12 mouse cellular contexts compared by ENCODE assay signal in genomic region chr15:80358798-80359197, GRCm38 (mm10).
DNase-seq lines count a peak whose midpoint lies in the region; ATAC-seq and TF ChIP-seq lines count a peak whose summit lies in the region.
"Had no signal": no experiment of that assay in that cellular context is flagged by ENCODE, and none has a peak within 500 bp of the region (broad histone marks: within the 10 kb centered on the region; RNA-seq: fewer than 3 reads in every experiment).

No protein-coding gene starts in this region.

- no peak for TF ChIP-seq CTCF in cerebellum, adult 2 months (IDR thresholded peaks at IDR 0.05; ENCODE audit: borderline replicate concordance, insufficient read depth, low read depth, low read length)

- no peak for TF ChIP-seq POLR2A in cerebellum, adult 2 months (IDR thresholded peaks at IDR 0.05; ENCODE audit: borderline replicate concordance, insufficient read depth, low read length)

- no peaks in the 10 kb centered on the region for H3K27me3 ChIP-seq in cerebellum, adult 2 months (ENCODE audit: control insufficient read depth, insufficient read depth, low read length)
- H3K27me3 ChIP-seq: liver, embryonic 15.5 days had no signal

- ATAC-seq in monocyte, adult 5-6 weeks (replicated peaks; ENCODE audit: insufficient number of reproducible peaks, low FRiP score, low TSS enrichment, poor library complexity, severe bottlenecking): no peak

- H3K4me3 ChIP-seq in cerebellum, adult 2 months (replicated peaks; ENCODE audit: insufficient read depth, low read depth, low read length): no peak overlapping the region
- H3K4me3 ChIP-seq: liver, embryonic 15.5 days had no signal

- DNase-seq in frontal cortex, postnatal 10 days (ENCODE audit: low spot score in 2 of 2): peak; percentile 55
- DNase-seq in frontal cortex, postnatal 25 days (ENCODE audit: low spot score in 2 of 2): no peak
- peak; percentile 32 for DNase-seq in layer of hippocampus, adult 11-12 months (ENCODE audit: low spot score)
- DNase-seq in layer of hippocampus, adult 9-10 months (ENCODE audit: low spot score): no peak
- DNase-seq in adrenal gland, adult 2 months: peak; percentile 63
- peak; percentile 76 to 77 for DNase-seq in cerebellum, adult 2 months
- no peak for DNase-seq in thymus, postnatal 10 days (ENCODE audit: low spot score in 2 of 2)
- DNase-seq: embryo, embryonic 11 days had no signal

- H3K27ac ChIP-seq in cerebellum, adult 2 months (ENCODE audit: insufficient read depth, low read length): no peak overlapping the region
- H3K27ac ChIP-seq: liver, embryonic 15.5 days; macrophage; stomach, postnatal 0 days had no signal

- WGBS in cerebellum, adult 2 months: 7% methylated on average over 19 of the region's 19 CpGs

- peaks cover 38% of the 10 kb centered on the region for H3K4me1 ChIP-seq in cerebellum, adult 2 months (ENCODE audit: control insufficient read depth, insufficient read depth, low read length)

Comparison
In these comparisons a context has a peak if more than half of its experiments do, and no peak if none do; other contexts are left out.
1. DNase-seq: peak in frontal cortex, postnatal 10 days (2 of 2), layer of hippocampus, adult 11-12 months (single experiment), adrenal gland, adult 2 months (single experiment) and cerebellum, adult 2 months (2 of 2); none in frontal cortex, postnatal 25 days (0 of 2), layer of hippocampus, adult 9-10 months (single experiment) and thymus, postnatal 10 days (0 of 2).